In the genomic region with DNA sequence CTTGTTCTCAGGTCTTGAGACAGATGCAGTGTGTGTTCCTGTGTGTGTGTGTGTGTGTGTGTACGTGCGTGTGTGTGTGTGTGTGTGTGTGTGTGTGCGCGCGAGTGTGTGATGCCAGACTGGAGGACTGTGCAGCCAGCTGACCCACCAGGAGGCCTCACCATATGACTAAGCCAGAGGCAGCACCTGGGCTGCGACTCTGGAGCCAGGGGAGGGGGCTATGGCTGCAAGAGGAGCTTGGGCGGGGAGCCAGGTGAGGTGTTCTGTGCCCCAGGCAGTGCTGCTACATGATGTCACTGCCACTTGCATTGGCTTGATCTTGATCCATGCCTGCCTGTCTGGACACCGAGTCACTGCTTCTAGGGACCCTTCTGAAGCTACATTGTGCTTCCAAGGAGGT, we compare ENCODE assay signal across 13 mouse cellular contexts.
DNase-seq lines count a peak whose midpoint lies in the region; ATAC-seq lines count a peak whose summit lies in the region.
"Had no signal": no experiment of that assay in that cellular context is flagged by ENCODE, and none has a peak within 500 bp of the region (broad histone marks: within the 10 kb centered on the region; RNA-seq: fewer than 3 reads in every experiment).

No protein-coding gene starts in this region.

- H3K27me3 ChIP-seq in embryonic facial prominence, embryonic 11.5 days (ENCODE audit: control insufficient read depth, insufficient read depth, low read length) = 0 out of 2 replicates have a peak, but pooled peaks cover 2% of the 10 kb centered on the region
- peaks cover 30% of the 10 kb centered on the region for H3K27me3 ChIP-seq in embryonic facial prominence, embryonic 10.5 days (replicated peaks; ENCODE audit: low read depth, poor library complexity, severe bottlenecking)
- H3K27me3 ChIP-seq in lung, embryonic 15.5 days = peaks cover 4% of the 10 kb centered on the region; the same call in 1 of the 2 replicates
- H3K27me3 ChIP-seq in forebrain, embryonic 14.5 days (replicated peaks; ENCODE audit: control insufficient read depth, insufficient read depth, low read length) = no peaks in the 10 kb centered on the region
- peaks cover 7% of the 10 kb centered on the region for H3K27me3 ChIP-seq in midbrain, embryonic 12.5 days

- no peak for ATAC-seq in embryonic facial prominence, embryonic 11.5 days (replicated peaks; ENCODE audit: insufficient number of reproducible peaks, low FRiP score, low TSS enrichment, low read depth)
- ATAC-seq in lung, embryonic 15.5 days (ENCODE audit: borderline replicate concordance, extremely low read depth, low FRiP score, low TSS enrichment) = peak; percentile 27; the same call in 1 of the 2 replicates
- peak; percentile 29; the same call in 1 of the 2 replicates for ATAC-seq in forebrain, embryonic 14.5 days
- ATAC-seq in midbrain, embryonic 12.5 days (ENCODE audit: low FRiP score, low read depth) = no peak
- ATAC-seq in erythroid progenitor cell, adult 5-6 weeks (replicated peaks; ENCODE audit: low FRiP score, poor library complexity, severe bottlenecking) = no peak

- peak overlapping the region; percentile 37; the same call in 1 of the 2 replicates for H3K9ac ChIP-seq in embryonic facial prominence, embryonic 11.5 days (replicated peaks; ENCODE audit: low read length)
- no peak overlapping the region for H3K9ac ChIP-seq in lung, embryonic 15.5 days
- H3K9ac ChIP-seq in forebrain, embryonic 14.5 days (ENCODE audit: low read length) = peak overlapping the region; percentile 35; the same call in 1 of the 2 replicates
- H3K9ac ChIP-seq in midbrain, embryonic 12.5 days (replicated peaks) = no peak overlapping the region
- H3K9ac ChIP-seq: lung, embryonic 14.5 days had no signal

- H3K4me1 ChIP-seq in embryonic facial prominence, embryonic 11.5 days (ENCODE audit: control insufficient read depth, insufficient read depth, low read length) = no peaks in the 10 kb centered on the region
- peaks cover 14% of the 10 kb centered on the region for H3K4me1 ChIP-seq in embryonic facial prominence, embryonic 10.5 days
- no peaks in the 10 kb centered on the region for H3K4me1 ChIP-seq in lung, embryonic 15.5 days
- peaks cover 15% of the 10 kb centered on the region for H3K4me1 ChIP-seq in forebrain, embryonic 14.5 days (ENCODE audit: control insufficient read depth, insufficient read depth, low read length)
- peaks cover 12% of the 10 kb centered on the region for H3K4me1 ChIP-seq in midbrain, embryonic 12.5 days

- H3K4me2 ChIP-seq in embryonic facial prominence, embryonic 11.5 days (ENCODE audit: low read depth, low read length) = no peak overlapping the region
- H3K4me2 ChIP-seq in lung, embryonic 15.5 days = no peak overlapping the region
- H3K4me2 ChIP-seq in forebrain, embryonic 14.5 days (ENCODE audit: low read length) = peak overlapping the region; percentile 33; the same call in 1 of the 2 replicates
- H3K4me2 ChIP-seq in midbrain, embryonic 12.5 days (replicated peaks) = peak overlapping the region; percentile 41; the same call in 1 of the 2 replicates

- no peak overlapping the region for H3K27ac ChIP-seq in embryonic facial prominence, embryonic 11.5 days (replicated peaks; ENCODE audit: low read depth, low read length)
- H3K27ac ChIP-seq in embryonic facial prominence, embryonic 10.5 days (replicated peaks) = no peak overlapping the region
- no peak overlapping the region for H3K27ac ChIP-seq in lung, embryonic 15.5 days
- peak overlapping the region; percentile 86 for H3K27ac ChIP-seq in forebrain, embryonic 14.5 days (ENCODE audit: low read depth, low read length)
- no peak overlapping the region for H3K27ac ChIP-seq in midbrain, embryonic 12.5 days (replicated peaks)

- H3K4me3 ChIP-seq in embryonic facial prominence, embryonic 11.5 days (ENCODE audit: low read depth, low read length) = no peak overlapping the region
- H3K4me3 ChIP-seq in embryonic facial prominence, embryonic 10.5 days = no peak overlapping the region
- no peak overlapping the region for H3K4me3 ChIP-seq in lung, embryonic 15.5 days
- no peak overlapping the region for H3K4me3 ChIP-seq in forebrain, embryonic 14.5 days (ENCODE audit: low read depth, low read length)
- H3K4me3 ChIP-seq in midbrain, embryonic 12.5 days = no peak overlapping the region

- no peak for DNase-seq in embryonic facial prominence, embryonic 11.5 days (ENCODE audit: low spot score)
- DNase-seq in embryonic facial prominence, embryonic 10.5 days (ENCODE audit: low spot score) = no peak
- DNase-seq in lung, postnatal 36 days = no peak
- DNase-seq in forebrain, embryonic 14.5 days (ENCODE audit: low spot score) = peak; percentile 56
- DNase-seq in spleen, adult 12 weeks (ENCODE audit: low spot score) = no peak
- DNase-seq: adrenal gland, postnatal 36 days; heart, postnatal 36 days; kidney, adult 9 months; lung, embryonic 14.5 days; thymus, postnatal 25 days had no signal

- no peaks in the 10 kb centered on the region for H3K9me3 ChIP-seq in embryonic facial prominence, embryonic 11.5 days (replicated peaks; ENCODE audit: control insufficient read depth, low read length)
- H3K9me3 ChIP-seq in embryonic facial prominence, embryonic 10.5 days = no peaks in the 10 kb centered on the region
- H3K9me3 ChIP-seq in lung, embryonic 15.5 days = no peaks in the 10 kb centered on the region
- H3K9me3 ChIP-seq in forebrain, embryonic 14.5 days (replicated peaks; ENCODE audit: control insufficient read depth, low read length) = no peaks in the 10 kb centered on the region
- no peaks in the 10 kb centered on the region for H3K9me3 ChIP-seq in midbrain, embryonic 12.5 days

- no peaks in the 10 kb centered on the region for H3K36me3 ChIP-seq in embryonic facial prominence, embryonic 11.5 days (replicated peaks; ENCODE audit: control insufficient read depth, insufficient read depth, low read depth, low read length)
- no peaks in the 10 kb centered on the region for H3K36me3 ChIP-seq in embryonic facial prominence, embryonic 10.5 days (replicated peaks)
- no peaks in the 10 kb centered on the region for H3K36me3 ChIP-seq in lung, embryonic 15.5 days
- H3K36me3 ChIP-seq in forebrain, embryonic 14.5 days (ENCODE audit: control insufficient read depth, insufficient read depth, low read length) = no peaks in the 10 kb centered on the region
- H3K36me3 ChIP-seq in midbrain, embryonic 12.5 days = no peaks in the 10 kb centered on the region

- WGBS in embryonic facial prominence, embryonic 11.5 days = 66% methylated on average over 8 of the region's 8 CpGs
- WGBS in embryonic facial prominence, embryonic 10.5 days = 62% methylated on average over 8 of the region's 8 CpGs
- WGBS in lung, embryonic 15.5 days = 73% methylated on average over 8 of the region's 8 CpGs
- WGBS in forebrain, embryonic 14.5 days = 66% methylated on average over 8 of the region's 8 CpGs
- 61% methylated on average over 7 of the region's 8 CpGs for WGBS in midbrain, embryonic 12.5 days

Comparison
In these comparisons a context has a peak if more than half of its experiments do, and no peak if none do; other contexts are left out.
1. ATAC-seq: peak in lung, embryonic 15.5 days (single experiment) and forebrain, embryonic 14.5 days (single experiment); none in embryonic facial prominence, embryonic 11.5 days (single experiment), midbrain, embryonic 12.5 days (single experiment) and erythroid progenitor cell, adult 5-6 weeks (single experiment).
2. H3K4me2 ChIP-seq: peak in forebrain, embryonic 14.5 days (single experiment) and midbrain, embryonic 12.5 days (single experiment); none in embryonic facial prominence, embryonic 11.5 days (single experiment) and lung, embryonic 15.5 days (single experiment).
3. H3K9ac ChIP-seq: peak in embryonic facial prominence, embryonic 11.5 days (single experiment) and forebrain, embryonic 14.5 days (single experiment); none in lung, embryonic 15.5 days (single experiment) and midbrain, embryonic 12.5 days (single experiment).